Mouse (Mus musculus) neural tube, embryonic 12.5 days (tissue): ENCODE data around the gene Fgg. TPM values are rescaled to one million over a fixed set of nuclear protein-coding genes. Genes with fewer than 3 reads are reported as not detected.

Experiments used
- ATAC-seq: fragments of 200-750 bp; cut with Nextera tagmentation; 2 replicates; pipeline ENCODE4 v1.8.0; 2017; ENCODE audit warnings: low read depth, mild to moderate bottlenecking, moderate TSS enrichment, moderate library complexity; ENCODE audit not compliant: low FRiP score
- H3K27ac ChIP-seq: fragments of 300-500 bp; sonication (generic); 2 replicates; pipeline ENCODE4 v1.5.1; 2016
- H3K27me3 ChIP-seq: fragments of 300-500 bp; sonication (generic); replicated peaks from 2 replicates; pipeline ENCODE4 v1.6.1; 2016; ENCODE audit warnings: mild to moderate bottlenecking
- H3K36me3 ChIP-seq: fragments of 300-500 bp; sonication (generic); 2 replicates; pipeline ENCODE4 v1.6.1; 2016; ENCODE audit warnings: mild to moderate bottlenecking
- H3K4me1 ChIP-seq: fragments of 300-500 bp; sonication (generic); 2 replicates; pipeline ENCODE4 v1.6.1; 2016
- H3K4me2 ChIP-seq: fragments of 300-500 bp; sonication (generic); replicated peaks from 2 replicates; pipeline ENCODE4 v1.6.1; 2016; ENCODE audit warnings: mild to moderate bottlenecking
- H3K4me3 ChIP-seq: fragments of 300-500 bp; sonication (generic); 2 replicates; pipeline ENCODE4 v1.5.1; 2016
- H3K9ac ChIP-seq: fragments of 300-500 bp; sonication (generic); 2 replicates; pipeline ENCODE4 v1.6.1; 2016; ENCODE audit warnings: mild to moderate bottlenecking
- H3K9me3 ChIP-seq: fragments of 300-500 bp; sonication (generic); 2 replicates; pipeline ENCODE4 v1.6.1; 2016; ENCODE audit warnings: mild to moderate bottlenecking
- WGBS: fragments of 180-500 bp; shearing (Covaris S2); methylation state at CpG from one replicate; pipeline ENCODE4 v1.1.7; 2016; 5-methylcytosine and 5-hydroxymethylcytosine counted together
- polyA plus RNA-seq: library from polyadenylated mRNA; unstranded; fragments of >200 nt; fragmentation: Nextera tagmentation; extraction: Ambion mirVana; gene quantifications from 2 replicates; pipeline ENCODE4 v1.2.1, GENCODE M21; 2016

Fgg gene
- polyA plus RNA-seq, 1 experiment from 2014 or later, result not detected

GRCm38 (mm10) chr3:83004801-83005200, 2.7 kb upstream of the Fgg start:
- H3K36me3 ChIP-seq, result no peaks in the 10 kb centered on the region
- no peak overlapping the region for H3K9ac ChIP-seq
- no peak overlapping the region for H3K4me3 ChIP-seq
- no peak overlapping the region for H3K27ac ChIP-seq
- H3K4me2 ChIP-seq, result no peak overlapping the region
- no peaks in the 10 kb centered on the region for H3K9me3 ChIP-seq
- no peak for ATAC-seq
- H3K4me1 ChIP-seq, result no peaks in the 10 kb centered on the region
- H3K27me3 ChIP-seq, result no peaks in the 10 kb centered on the region
- WGBS, result 91% methylated on average over 7 of the region's 7 CpGs

- Histone ChIP-seq H3K4me1 (no peaks in the 10 kb centered on the region), H3K27me3 (no peaks in the 10 kb centered on the region), H3K36me3 (no peaks in the 10 kb centered on the region), H3K9me3 (no peaks in the 10 kb centered on the region), H3K9ac (no peak overlapping the region), H3K4me2 (no peak overlapping the region), H3K27ac (no peak overlapping the region), H3K4me3 (no peak overlapping the region)
- ATAC-seq, result no peak
- WGBS, result 86% methylated on average over 11 of the region's 11 CpGs
Measured at GRCm38 (mm10) chr3:83010291-83010690, 2.8 kb downstream of the Fgg start.

DNA sequence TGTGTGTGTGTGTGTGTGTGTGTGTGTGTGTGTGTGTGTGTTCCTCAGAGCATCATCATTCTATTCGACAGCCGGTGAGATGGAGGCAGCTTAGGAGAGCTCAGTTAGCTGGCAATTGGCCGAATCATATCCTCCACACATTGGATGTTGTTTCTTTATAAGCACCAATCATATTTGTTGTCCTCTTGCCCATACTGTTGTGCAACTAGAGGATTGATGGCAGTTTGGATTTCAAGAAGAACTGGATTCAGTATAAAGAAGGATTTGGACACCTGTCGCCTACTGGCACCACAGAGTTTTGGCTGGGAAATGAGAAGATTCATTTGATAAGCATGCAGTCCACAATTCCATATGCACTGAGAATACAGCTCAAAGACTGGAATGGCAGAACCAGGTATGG, 3.6 kb downstream of the Fgg start:
- no peaks in the 10 kb centered on the region for H3K9me3 ChIP-seq
- H3K36me3 ChIP-seq, result no peaks in the 10 kb centered on the region
- no peak overlapping the region for H3K4me2 ChIP-seq
- 88% methylated on average over 4 of the region's 4 CpGs for WGBS
- H3K4me3 ChIP-seq, result no peak overlapping the region
- ATAC-seq, result no peak
- H3K9ac ChIP-seq, result no peak overlapping the region
- H3K27ac ChIP-seq, result no peak overlapping the region
- no peaks in the 10 kb centered on the region for H3K4me1 ChIP-seq
- no peaks in the 10 kb centered on the region for H3K27me3 ChIP-seq

DNA sequence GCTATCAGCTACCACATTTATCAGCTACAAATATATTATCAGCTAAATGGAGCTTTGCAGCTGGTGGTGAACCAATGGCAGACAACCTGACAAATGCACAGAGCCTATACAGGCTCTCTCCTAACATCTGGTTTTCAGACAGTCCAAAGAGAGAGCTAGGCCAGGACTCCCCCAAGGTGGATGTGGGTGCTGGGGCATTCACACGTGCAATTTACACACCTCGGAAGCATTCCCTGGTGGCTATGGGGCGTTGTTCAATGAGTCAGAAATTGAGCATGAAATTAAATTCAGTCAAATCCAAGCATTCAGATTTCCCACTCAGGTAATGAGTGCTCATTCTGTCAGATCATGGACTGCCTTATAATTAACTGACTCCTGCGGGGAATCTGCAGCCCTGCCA, 4.0 kb downstream of the Fgg start:
- H3K9me3 ChIP-seq, result no peaks in the 10 kb centered on the region
- H3K27ac ChIP-seq, result no peak overlapping the region
- 77% methylated on average over 4 of the region's 4 CpGs for WGBS
- no peaks in the 10 kb centered on the region for H3K36me3 ChIP-seq
- H3K27me3 ChIP-seq, result no peaks in the 10 kb centered on the region
- ATAC-seq, result no peak
- no peaks in the 10 kb centered on the region for H3K4me1 ChIP-seq
- H3K4me2 ChIP-seq, result no peak overlapping the region
- no peak overlapping the region for H3K4me3 ChIP-seq
- no peak overlapping the region for H3K9ac ChIP-seq

DNA sequence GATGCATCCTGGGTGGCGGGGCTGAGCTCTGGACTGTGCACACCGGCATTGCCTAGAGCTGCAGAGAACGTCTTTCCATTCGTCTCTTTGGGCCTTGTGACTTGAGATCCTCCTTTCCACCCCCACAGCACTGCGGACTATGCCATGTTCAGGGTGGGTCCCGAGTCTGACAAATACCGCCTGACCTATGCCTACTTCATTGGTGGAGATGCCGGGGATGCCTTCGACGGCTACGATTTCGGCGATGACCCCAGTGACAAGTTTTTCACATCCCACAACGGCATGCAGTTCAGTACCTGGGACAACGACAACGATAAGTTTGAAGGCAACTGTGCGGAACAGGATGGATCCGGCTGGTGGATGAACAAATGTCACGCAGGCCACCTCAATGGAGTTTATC, 5.1 kb downstream of the Fgg start:
- Histone ChIP-seq H3K4me3 (no peak overlapping the region), H3K27ac (no peak overlapping the region), H3K4me1 (no peaks in the 10 kb centered on the region), H3K36me3 (no peaks in the 10 kb centered on the region), H3K27me3 (no peaks in the 10 kb centered on the region), H3K4me2 (no peak overlapping the region), H3K9me3 (no peaks in the 10 kb centered on the region), H3K9ac (no peak overlapping the region)
- no peak for ATAC-seq
- WGBS, result 91% methylated on average over 19 of the region's 19 CpGs

- Histone ChIP-seq H3K9me3 (no peaks in the 10 kb centered on the region), H3K27ac (no peak overlapping the region), H3K4me3 (no peak overlapping the region), H3K4me2 (no peak overlapping the region), H3K36me3 (no peaks in the 10 kb centered on the region), H3K4me1 (no peaks in the 10 kb centered on the region), H3K27me3 (no peaks in the 10 kb centered on the region), H3K9ac (no peak overlapping the region)
- no peak for ATAC-seq
- 89% methylated on average over 10 of the region's 10 CpGs for WGBS
Measured at GRCm38 (mm10) chr3:83013951-83014350, 6.4 kb downstream of the Fgg start.

DNA sequence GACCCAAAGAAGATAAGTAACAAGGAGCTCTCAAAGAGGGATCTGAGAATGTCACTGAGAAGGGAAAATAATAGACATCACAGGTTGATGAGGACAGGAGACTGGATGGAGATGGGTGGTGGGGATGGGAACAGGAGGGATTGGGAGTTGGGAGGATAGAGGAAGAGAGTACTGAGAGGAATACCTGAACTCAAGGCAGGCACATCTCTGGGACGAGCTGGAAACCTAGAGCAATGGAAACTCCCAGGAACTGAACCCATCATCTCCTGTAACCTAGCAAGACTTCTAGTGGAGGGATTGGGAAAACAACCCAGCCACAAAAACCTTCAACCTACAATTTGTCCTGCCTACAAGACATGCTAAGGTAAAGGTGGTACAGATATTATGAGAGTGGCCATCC, 8.7 kb downstream of the Fgg start:
- Histone ChIP-seq H3K27ac (no peak overlapping the region), H3K27me3 (no peaks in the 10 kb centered on the region), H3K9ac (no peak overlapping the region), H3K4me2 (no peak overlapping the region), H3K4me3 (no peak overlapping the region), H3K9me3 (no peaks in the 10 kb centered on the region), H3K4me1 (no peaks in the 10 kb centered on the region), H3K36me3 (no peaks in the 10 kb centered on the region)
- no peak for ATAC-seq
- 79% methylated on average over 1 of the region's 1 CpGs for WGBS

- no peaks in the 10 kb centered on the region for H3K27me3 ChIP-seq
- no peak overlapping the region for H3K9ac ChIP-seq
- no peaks in the 10 kb centered on the region for H3K4me1 ChIP-seq
- no peak overlapping the region for H3K4me2 ChIP-seq
- no peak for ATAC-seq
- H3K9me3 ChIP-seq, result no peaks in the 10 kb centered on the region
- 84% methylated on average over 2 of the region's 2 CpGs for WGBS
- H3K4me3 ChIP-seq, result no peak overlapping the region
- no peak overlapping the region for H3K27ac ChIP-seq
- H3K36me3 ChIP-seq, result no peaks in the 10 kb centered on the region
Measured at GRCm38 (mm10) chr3:83020387-83020786, 12.9 kb downstream of the Fgg start.

DNA sequence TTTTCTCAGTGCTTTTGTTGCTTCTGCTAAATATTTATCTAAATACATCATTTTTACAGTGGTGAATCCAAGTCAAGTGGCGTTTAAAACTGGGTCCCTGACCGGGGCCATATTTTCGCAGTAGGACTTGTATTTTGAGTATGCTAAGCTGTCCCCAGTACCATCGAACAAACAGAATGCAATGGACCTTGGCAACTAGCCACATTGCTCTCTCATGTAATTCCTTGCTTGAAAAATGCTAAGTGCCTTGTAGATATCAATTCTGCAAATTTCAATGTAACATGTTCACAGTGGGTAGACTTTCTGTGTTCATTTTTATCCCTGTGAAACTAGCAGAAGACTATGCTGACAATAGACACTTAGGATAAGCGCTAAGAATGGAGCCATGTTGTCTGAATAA, 13.7 kb downstream of the Fgg start:
- WGBS, result 95% methylated on average over 5 of the region's 5 CpGs
- no peak overlapping the region for H3K27ac ChIP-seq
- H3K36me3 ChIP-seq, result no peaks in the 10 kb centered on the region
- H3K4me3 ChIP-seq, result no peak overlapping the region
- no peaks in the 10 kb centered on the region for H3K4me1 ChIP-seq
- H3K9ac ChIP-seq, result no peak overlapping the region
- H3K9me3 ChIP-seq, result no peaks in the 10 kb centered on the region
- no peak overlapping the region for H3K4me2 ChIP-seq
- ATAC-seq, result no peak
- no peaks in the 10 kb centered on the region for H3K27me3 ChIP-seq

DNA sequence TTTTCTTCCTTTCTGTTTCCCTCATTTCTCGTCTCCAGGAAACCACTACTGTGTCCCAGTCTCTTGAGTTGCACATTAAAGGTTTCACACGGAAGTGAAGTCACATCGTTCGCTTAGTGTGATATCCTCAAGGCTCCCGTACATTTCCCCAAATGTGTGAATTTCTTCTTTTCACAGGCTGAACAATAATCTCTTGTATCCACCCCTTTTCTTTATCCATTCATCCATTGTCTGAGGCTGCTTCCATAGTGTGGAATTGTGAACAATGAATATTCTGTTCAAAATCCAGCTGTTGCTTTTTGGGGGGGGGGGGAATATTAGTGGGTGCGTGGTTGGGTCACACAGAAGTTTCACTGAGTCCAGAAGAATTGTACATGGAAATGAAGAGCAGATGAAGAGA, 17.5 kb downstream of the Fgg start:
- no peak for ATAC-seq
- no peak overlapping the region for H3K27ac ChIP-seq
- no peaks in the 10 kb centered on the region for H3K36me3 ChIP-seq
- WGBS, result 69% methylated on average over 6 of the region's 6 CpGs
- H3K4me3 ChIP-seq, result no peak overlapping the region
- H3K9me3 ChIP-seq, result no peaks in the 10 kb centered on the region
- H3K27me3 ChIP-seq, result no peaks in the 10 kb centered on the region
- H3K4me2 ChIP-seq, result no peak overlapping the region
- H3K4me1 ChIP-seq, result no peaks in the 10 kb centered on the region
- no peak overlapping the region for H3K9ac ChIP-seq

GRCm38 (mm10) chr3:83025475-83026301, 18.2 kb downstream of the Fgg start, which contains the start of gene Fga:
Gene Fga, plus strand, starts transcription at chr3:83026076.
- H3K36me3 ChIP-seq, result no peaks in the 10 kb centered on the region
- no peaks in the 10 kb centered on the region for H3K4me1 ChIP-seq
- H3K27ac ChIP-seq, result no peak within 1 kb of the TSS
- H3K27me3 ChIP-seq, result no peaks in the 10 kb centered on the region
- H3K4me2 ChIP-seq, result no peak within 1 kb of the TSS
- ATAC-seq, result no peak
- 82% methylated on average over 9 of the region's 9 CpGs for WGBS
- H3K9ac ChIP-seq, result no peak within 1 kb of the TSS
- no peaks in the 10 kb centered on the region for H3K9me3 ChIP-seq
- H3K4me3 ChIP-seq, result no peak within 1 kb of the TSS

GRCm38 (mm10) chr3:83027546-83028251, 20.2 kb downstream of the Fgg start:
- Histone ChIP-seq H3K4me3 (no peak overlapping the region), H3K4me1 (no peaks in the 10 kb centered on the region), H3K9me3 (no peaks in the 10 kb centered on the region), H3K27ac (no peak overlapping the region), H3K9ac (no peak overlapping the region), H3K27me3 (no peaks in the 10 kb centered on the region), H3K36me3 (no peaks in the 10 kb centered on the region), H3K4me2 (no peak overlapping the region)
- 92% methylated on average over 9 of the region's 9 CpGs for WGBS
- ATAC-seq, result no peak

DNA sequence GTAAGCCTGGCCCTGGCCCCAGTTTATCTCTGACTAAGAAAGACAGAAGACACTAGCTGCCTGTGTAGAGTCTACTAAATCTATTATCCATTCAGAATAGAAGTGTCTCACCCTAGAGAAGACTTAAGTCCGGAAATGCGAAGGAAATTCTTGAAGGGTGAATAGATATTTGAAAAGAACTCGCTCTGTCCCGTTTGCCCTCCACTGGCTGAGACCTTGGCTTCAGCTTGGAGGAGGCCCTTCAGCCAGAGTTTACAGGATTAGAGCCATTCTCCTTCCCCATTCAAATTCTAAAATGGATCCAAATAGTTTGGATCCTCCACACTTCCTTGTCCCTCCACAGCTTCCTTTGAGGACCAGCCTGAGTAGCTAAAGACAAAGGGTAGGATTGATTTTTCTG, 22.8 kb downstream of the Fgg start:
- no peaks in the 10 kb centered on the region for H3K36me3 ChIP-seq
- no peak overlapping the region for H3K4me2 ChIP-seq
- H3K27me3 ChIP-seq, result no peaks in the 10 kb centered on the region
- no peak overlapping the region for H3K4me3 ChIP-seq
- H3K27ac ChIP-seq, result no peak overlapping the region
- H3K9ac ChIP-seq, result no peak overlapping the region
- no peak for ATAC-seq
- no peaks in the 10 kb centered on the region for H3K9me3 ChIP-seq
- 85% methylated on average over 4 of the region's 4 CpGs for WGBS
- peaks cover 2% of the 10 kb centered on the region; the same call in 1 of the 2 replicates for H3K4me1 ChIP-seq
